Mouse (Mus musculus) kidney, embryonic 15.5 days (tissue): Measurements from ENCODE around the gene Trmo. TPM values are rescaled to one million over a fixed set of nuclear protein-coding genes. Genes with fewer than 3 reads are reported as not detected.

Experiments
- ATAC-seq: fragments of 200-750 bp; cut with Nextera tagmentation; replicated peaks from 2 replicates; pipeline ENCODE4 v1.8.0; 2017; ENCODE audit warnings: moderate TSS enrichment; ENCODE audit not compliant: low FRiP score
- H3K27ac ChIP-seq: fragments of 300-500 bp; sonication (generic); 2 replicates; pipeline ENCODE4 v1.5.1; 2015; ENCODE audit warnings: mild to moderate bottlenecking, inconsistent platforms
- H3K27me3 ChIP-seq: fragments of 300-500 bp; sonication (generic); 2 replicates; pipeline ENCODE4 v1.6.1; 2015; ENCODE audit warnings: inconsistent platforms
- H3K36me3 ChIP-seq: fragments of 300-500 bp; sonication (generic); 2 replicates; pipeline ENCODE4 v1.6.1; 2015; ENCODE audit warnings: inconsistent platforms
- H3K4me1 ChIP-seq: fragments of 300-500 bp; sonication (generic); 2 replicates; pipeline ENCODE4 v1.6.1; 2015; ENCODE audit warnings: inconsistent platforms
- H3K4me2 ChIP-seq: fragments of 300-500 bp; sonication (generic); 2 replicates; pipeline ENCODE4 v1.6.1; 2015; ENCODE audit warnings: moderate library complexity, mild to moderate bottlenecking, inconsistent platforms
- H3K4me3 ChIP-seq: fragments of 300-500 bp; sonication (generic); replicated peaks from 2 replicates; pipeline ENCODE4 v1.5.1; 2015; ENCODE audit warnings: mild to moderate bottlenecking, inconsistent platforms
- H3K9ac ChIP-seq: fragments of 300-500 bp; sonication (generic); 2 replicates; pipeline ENCODE4 v1.6.1; 2015; ENCODE audit warnings: mild to moderate bottlenecking, inconsistent platforms
- H3K9me3 ChIP-seq: fragments of 300-500 bp; sonication (generic); replicated peaks from 2 replicates; pipeline ENCODE4 v1.6.1; 2016; ENCODE audit warnings: inconsistent platforms
- WGBS: fragments of 180-500 bp; shearing (Covaris S2); methylation state at CpG from one replicate; pipeline ENCODE4 v1.1.7; 2015; ENCODE audit warnings: mixed read lengths; 5-methylcytosine and 5-hydroxymethylcytosine counted together
- polyA plus RNA-seq: library from polyadenylated mRNA; unstranded; fragments of >200 nt; fragmentation: Nextera tagmentation; extraction: Ambion mirVana; gene quantifications from 2 replicates; pipeline ENCODE4 v1.2.1, GENCODE M21; 2015

Gene Trmo
- polyA plus RNA-seq, 1 experiment from 2014 or later: 11.1 TPM

GRCm38 (mm10) chr4:46369070-46369469 is 20.2 kb downstream of the Trmo start:
- 64% methylated on average over 4 of the region's 4 CpGs for WGBS
- Histone ChIP-seq H3K4me3 (no peak overlapping the region), H3K4me2 (no peak overlapping the region), H3K9ac (no peak overlapping the region), H3K27me3 (peaks cover 24% of the 10 kb centered on the region; the same call in 1 of the 2 replicates), H3K9me3 (no peaks in the 10 kb centered on the region), H3K36me3 (no peaks in the 10 kb centered on the region), H3K27ac (no peak overlapping the region), H3K4me1 (peaks cover 13% of the 10 kb centered on the region)
- no peak for ATAC-seq

- WGBS: 9% methylated on average over 12 of the region's 12 CpGs
- ATAC-seq: no peak
- Histone ChIP-seq H3K4me2 (no peak overlapping the region), H3K9me3 (no peaks in the 10 kb centered on the region), H3K4me3 (no peak overlapping the region), H3K27me3 (peaks cover 24% of the 10 kb centered on the region; the same call in 1 of the 2 replicates), H3K9ac (no peak overlapping the region), H3K36me3 (no peaks in the 10 kb centered on the region), H3K4me1 (peaks cover 13% of the 10 kb centered on the region), H3K27ac (no peak overlapping the region)
These were observed 21.7 kb downstream of the Trmo start for GRCm38 (mm10) chr4:46367487-46367959.

GRCm38 (mm10) chr4:46364360-46364759 is 24.9 kb downstream of the Trmo start:
- ATAC-seq: no peak
- Histone ChIP-seq H3K4me2 (no peak overlapping the region), H3K27me3 (peaks cover 15% of the 10 kb centered on the region; the same call in 1 of the 2 replicates), H3K9ac (no peak overlapping the region), H3K27ac (no peak overlapping the region), H3K4me3 (no peak overlapping the region), H3K36me3 (no peaks in the 10 kb centered on the region), H3K4me1 (0 out of 2 replicates have a peak, but pooled peaks cover 4% of the 10 kb centered on the region), H3K9me3 (no peaks in the 10 kb centered on the region)
- 87% methylated on average over 2 of the region's 2 CpGs for WGBS

- H3K36me3 ChIP-seq: no peaks in the 10 kb centered on the region
- no peak overlapping the region for H3K27ac ChIP-seq
- 69% methylated on average over 5 of the region's 5 CpGs for WGBS
- H3K9me3 ChIP-seq: no peaks in the 10 kb centered on the region
- H3K27me3 ChIP-seq: peaks cover 13% of the 10 kb centered on the region
- H3K9ac ChIP-seq: no peak overlapping the region
- no peak for ATAC-seq
- no peak overlapping the region for H3K4me2 ChIP-seq
- H3K4me3 ChIP-seq: no peak overlapping the region
- H3K4me1 ChIP-seq: no peaks in the 10 kb centered on the region
These were observed 28.0 kb downstream of the Trmo start for GRCm38 (mm10) chr4:46361258-46361657.

- Histone ChIP-seq H3K9me3 (no peaks in the 10 kb centered on the region), H3K4me1 (no peaks in the 10 kb centered on the region), H3K4me3 (no peak overlapping the region), H3K9ac (no peak overlapping the region), H3K4me2 (no peak overlapping the region), H3K36me3 (no peaks in the 10 kb centered on the region), H3K27ac (no peak overlapping the region), H3K27me3 (peaks cover 25% of the 10 kb centered on the region)
- 74% methylated on average over 12 of the region's 12 CpGs for WGBS
- ATAC-seq: no peak
These were observed 29.5 kb downstream of the Trmo start for GRCm38 (mm10) chr4:46359539-46360253.

GRCm38 (mm10) chr4:46356351-46357133 is 32.7 kb downstream of the Trmo start:
- H3K36me3 ChIP-seq: no peaks in the 10 kb centered on the region
- peaks cover 52% of the 10 kb centered on the region for H3K27me3 ChIP-seq
- no peak overlapping the region for H3K4me3 ChIP-seq
- peaks cover 5% of the 10 kb centered on the region for H3K4me1 ChIP-seq
- 52% methylated on average over 12 of the region's 12 CpGs for WGBS
- H3K9ac ChIP-seq: no peak overlapping the region
- H3K9me3 ChIP-seq: no peaks in the 10 kb centered on the region
- no peak for ATAC-seq
- H3K4me2 ChIP-seq: no peak overlapping the region
- no peak overlapping the region for H3K27ac ChIP-seq

- Histone ChIP-seq H3K9ac (no peak overlapping the region), H3K27me3 (peaks cover 86% of the 10 kb centered on the region), H3K9me3 (no peaks in the 10 kb centered on the region), H3K4me3 (no peak overlapping the region), H3K36me3 (no peaks in the 10 kb centered on the region), H3K4me1 (peaks cover 5% of the 10 kb centered on the region), H3K4me2 (no peak overlapping the region), H3K27ac (no peak overlapping the region)
- 19% methylated on average over 10 of the region's 10 CpGs for WGBS
- no peak for ATAC-seq
These were observed 36.2 kb downstream of the Trmo start for GRCm38 (mm10) chr4:46353045-46353444.

GRCm38 (mm10) chr4:46349530-46349929 is 39.7 kb downstream of the Trmo start:
- 51% methylated on average over 5 of the region's 5 CpGs for WGBS
- Histone ChIP-seq H3K36me3 (no peaks in the 10 kb centered on the region), H3K4me3 (no peak overlapping the region), H3K27ac (no peak overlapping the region), H3K4me1 (peaks cover 12% of the 10 kb centered on the region), H3K9me3 (no peaks in the 10 kb centered on the region), H3K9ac (no peak overlapping the region), H3K4me2 (no peak overlapping the region), H3K27me3 (peaks cover 97% of the 10 kb centered on the region)
- ATAC-seq: no peak

- H3K9me3 ChIP-seq: no peaks in the 10 kb centered on the region
- H3K9ac ChIP-seq: no peak overlapping the region
- peaks cover 100% of the 10 kb centered on the region for H3K27me3 ChIP-seq
- H3K4me3 ChIP-seq: no peak overlapping the region
- ATAC-seq: no peak
- no peak overlapping the region for H3K27ac ChIP-seq
- H3K4me2 ChIP-seq: no peak overlapping the region
- peaks cover 19% of the 10 kb centered on the region for H3K4me1 ChIP-seq
- WGBS: 19% methylated on average over 9 of the region's 9 CpGs
- H3K36me3 ChIP-seq: no peaks in the 10 kb centered on the region
These were observed 40.3 kb downstream of the Trmo start for GRCm38 (mm10) chr4:46348897-46349296.

- no peaks in the 10 kb centered on the region for H3K36me3 ChIP-seq
- H3K27ac ChIP-seq: no peak overlapping the region
- H3K27me3 ChIP-seq: peaks cover 100% of the 10 kb centered on the region
- no peaks in the 10 kb centered on the region for H3K9me3 ChIP-seq
- WGBS: 2% methylated on average over 41 of the region's 41 CpGs
- H3K4me3 ChIP-seq: no peak overlapping the region
- H3K4me1 ChIP-seq: peaks cover 25% of the 10 kb centered on the region
- H3K9ac ChIP-seq: no peak overlapping the region
- no peak for ATAC-seq
- H3K4me2 ChIP-seq: no peak overlapping the region
These were observed 41.4 kb downstream of the Trmo start for GRCm38 (mm10) chr4:46347580-46348515.

GRCm38 (mm10) chr4:46347141-46347540 is 42.1 kb downstream of the Trmo start:
- 5% methylated on average over 4 of the region's 4 CpGs for WGBS
- Histone ChIP-seq H3K4me1 (peaks cover 32% of the 10 kb centered on the region), H3K27ac (no peak overlapping the region), H3K27me3 (peaks cover 100% of the 10 kb centered on the region), H3K4me3 (no peak overlapping the region), H3K4me2 (no peak overlapping the region), H3K36me3 (no peaks in the 10 kb centered on the region), H3K9me3 (no peaks in the 10 kb centered on the region), H3K9ac (no peak overlapping the region)
- ATAC-seq: no peak
